In genomic region chr19:6305517-6306115, GRCm38 (mm10) we compare ENCODE assay signal across 8 mouse cellular contexts. TPM values are rescaled to one million over a fixed set of nuclear protein-coding genes. Genes with fewer than 3 reads are reported as not detected.
DNase-seq lines count a peak whose midpoint lies in the region; ATAC-seq and TF ChIP-seq lines count a peak whose summit lies in the region.

No protein-coding gene starts in this region.

- in situ Hi-C loops in ES-E14 (cut with MboI; ENCODE audit: low sequenced_read_pairs in 2 of 2, unreplicated experiment in 2 of 2), result no loop called here

- ATAC-seq in forebrain, embryonic 16.5 days, result no peak
- no peak for ATAC-seq in liver, embryonic 15.5 days (ENCODE audit: insufficient read depth)

- peaks cover 54% of the 10 kb centered on the region for H3K4me1 ChIP-seq in heart, embryonic 10.5 days
- peaks cover 15 to 37% of the 10 kb centered on the region in 2 experiments for H3K4me1 ChIP-seq in ES-E14 (ENCODE audit: control insufficient read depth in 2 of 2, insufficient read depth in 2 of 2, low read length in 2 of 2, poor library complexity in 1 of 2)
- H3K4me1 ChIP-seq in forebrain, embryonic 16.5 days (replicated peaks; ENCODE audit: control insufficient read depth, insufficient read depth, low read length), result peaks cover 8% of the 10 kb centered on the region
- H3K4me1 ChIP-seq in liver, embryonic 15.5 days (replicated peaks), result peaks cover 83% of the 10 kb centered on the region

- H3K9ac ChIP-seq in ES-E14 (ENCODE audit: insufficient read depth, low read depth, low read length, poor library complexity, severe bottlenecking), result peak overlapping the region; percentile 83; the same call in 1 of the 2 replicates
- H3K9ac ChIP-seq in forebrain, embryonic 16.5 days (replicated peaks; ENCODE audit: low read depth, low read length), result peak overlapping the region; percentile 58
- H3K9ac ChIP-seq in liver, embryonic 15.5 days, result peak overlapping the region; percentile 75

- peaks cover 9% of the 10 kb centered on the region; the same call in 1 of the 2 replicates for H3K27me3 ChIP-seq in heart, embryonic 10.5 days (ENCODE audit: insufficient read depth, poor library complexity, severe bottlenecking)
- no peaks in the 10 kb centered on the region for H3K27me3 ChIP-seq in forebrain, embryonic 16.5 days (replicated peaks; ENCODE audit: control insufficient read depth, insufficient read depth, low read length)
- no peaks in the 10 kb centered on the region for H3K27me3 ChIP-seq in liver, embryonic 15.5 days

- DNase-seq in heart, embryonic 10.5 days (ENCODE audit: low spot score), result no peak
- no peak for DNase-seq in heart, adult 18-20 months
- no peak for DNase-seq in ES-E14 (ENCODE audit: low read depth, low spot score)
- no peak for DNase-seq in urinary bladder, postnatal 14 days (ENCODE audit: low spot score)
- no peak for DNase-seq in adrenal gland, postnatal 4 days (ENCODE audit: low spot score in 2 of 2)
- DNase-seq in frontal cortex, postnatal 25 days (ENCODE audit: low spot score in 2 of 2), result no peak

- 51% methylated on average over 8 of the region's 8 CpGs for WGBS in heart, embryonic 10.5 days
- WGBS in forebrain, embryonic 16.5 days, result 52% methylated on average over 8 of the region's 8 CpGs
- 56% methylated on average over 8 of the region's 8 CpGs for WGBS in liver, embryonic 15.5 days (ENCODE audit: insufficient replicate concordance)

- H3K36me3 ChIP-seq in heart, embryonic 10.5 days, result peaks cover 16% of the 10 kb centered on the region; the same call in 1 of the 2 replicates
- H3K36me3 ChIP-seq in ES-E14 (ENCODE audit: control insufficient read depth, insufficient read depth, low read length, poor library complexity, severe bottlenecking), result peaks cover 15% of the 10 kb centered on the region
- H3K36me3 ChIP-seq in forebrain, embryonic 16.5 days (ENCODE audit: control insufficient read depth, insufficient read depth), result no peaks in the 10 kb centered on the region
- peaks cover 7% of the 10 kb centered on the region; the same call in 1 of the 2 replicates for H3K36me3 ChIP-seq in liver, embryonic 15.5 days (replicated peaks)

- no peaks in the 10 kb centered on the region for H3K9me3 ChIP-seq in heart, embryonic 10.5 days
- H3K9me3 ChIP-seq in ES-E14 (ENCODE audit: control insufficient read depth, insufficient read depth, low read depth, low read length), result no peaks in the 10 kb centered on the region
- no peaks in the 10 kb centered on the region for H3K9me3 ChIP-seq in forebrain, embryonic 16.5 days (ENCODE audit: control insufficient read depth, low read length)
- no peaks in the 10 kb centered on the region for H3K9me3 ChIP-seq in liver, embryonic 15.5 days (replicated peaks)

- H3K27ac ChIP-seq in heart, embryonic 10.5 days, result peak overlapping the region; percentile 94
- no peak overlapping the region for H3K27ac ChIP-seq in ES-E14 (ENCODE audit: insufficient read depth, low read depth, low read length, poor library complexity, severe bottlenecking)
- H3K27ac ChIP-seq in forebrain, embryonic 16.5 days (ENCODE audit: low read length), result no peak overlapping the region
- peak overlapping the region; percentile 84 for H3K27ac ChIP-seq in liver, embryonic 15.5 days (replicated peaks)

- peak overlapping the region; percentile 57; the same call in 1 of the 2 replicates for H3K4me2 ChIP-seq in forebrain, embryonic 16.5 days (ENCODE audit: low read length)
- H3K4me2 ChIP-seq in liver, embryonic 15.5 days, result peak overlapping the region; percentile 99

- peak overlapping the region; percentile 82 for H3K4me3 ChIP-seq in heart, embryonic 10.5 days
- H3K4me3 ChIP-seq in ES-E14 (ENCODE audit: insufficient read depth in 1 of 2, low read depth in 1 of 2, low read length in 2 of 2, poor library complexity in 1 of 2, severe bottlenecking in 1 of 2), result peak overlapping the region; percentile 76 to 81
- peak overlapping the region; percentile 51 for H3K4me3 ChIP-seq in forebrain, embryonic 16.5 days (replicated peaks; ENCODE audit: low read length)
- H3K4me3 ChIP-seq in liver, embryonic 15.5 days (replicated peaks), result peak overlapping the region; percentile 77

TF ChIP-seq in ES-E14, 5 proteins besides CTCF, POLR2A, EP300 and RAD21:
- TF ChIP-seq HCFC1 (IDR thresholded peaks at IDR 0.05; ENCODE audit: borderline replicate concordance, insufficient read depth, low read length) (no peak), CHD2 (IDR thresholded peaks at IDR 0.05; ENCODE audit: low read depth, low read length) (no peak), ZNF384 (IDR thresholded peaks at IDR 0.05; ENCODE audit: low read depth, low read length) (no peak), ZC3H11A (IDR thresholded peaks at IDR 0.05; ENCODE audit: borderline replicate concordance, low read depth, low read length) (no peak), MAFK (IDR thresholded peaks at IDR 0.05; ENCODE audit: insufficient read depth, low read depth, low read length) (no peak)
TF ChIP-seq in ES-E14: peak in this region for 0.

RNA-seq across cellular contexts. Expression of gene Cdc42bpg, which starts 0.6 kb away (rescaled TPM):
- polyA plus RNA-seq in heart, embryonic 10.5 days (2016; fragmentation: Nextera tagmentation; extraction: Ambion mirVana), result 0.33 and 0.38 TPM in 2 replicates
- 10 to 100 TPM; 13.8 TPM for total RNA-seq in heart, adult 18-20 months (2021)
- total RNA-seq in ES-E14 (2012; rRNA removed), result 35.5 and 48.4 TPM in 2 replicates
- polyA plus RNA-seq in forebrain, embryonic 16.5 days (2015; fragmentation: Nextera tagmentation; extraction: Ambion mirVana), result 0.52 and 1.1 TPM in 2 replicates
- 0.21 and 0.38 TPM in 2 replicates for polyA plus RNA-seq in liver, embryonic 15.5 days (2015; fragmentation: Nextera tagmentation; extraction: Ambion mirVana)
- 10 to 100 TPM; 18.4 to 20.6 TPM for total RNA-seq in adrenal gland, postnatal 4 days (2021)

RNA-seq across cellular contexts. Expression of gene Ehd1, which starts 29.1 kb away (rescaled TPM):
- polyA plus RNA-seq in heart, embryonic 10.5 days (2016; fragmentation: Nextera tagmentation; extraction: Ambion mirVana), result 89.6 and 101 TPM in 2 replicates
- total RNA-seq in heart, adult 18-20 months (2021), result 100 to 1,000 TPM; 101 to 107 TPM
- 133 and 162 TPM in 2 replicates for total RNA-seq in ES-E14 (2012; rRNA removed)
- 105 and 106 TPM in 2 replicates for polyA plus RNA-seq in forebrain, embryonic 16.5 days (2015; fragmentation: Nextera tagmentation; extraction: Ambion mirVana)
- polyA plus RNA-seq in liver, embryonic 15.5 days (2015; fragmentation: Nextera tagmentation; extraction: Ambion mirVana), result 64.0 and 69.3 TPM in 2 replicates
- 10 to 100 TPM; 88.2 to 90.2 TPM for total RNA-seq in adrenal gland, postnatal 4 days (2021)

RNA-seq across cellular contexts. Expression of gene Men1, which starts 29.2 kb away (rescaled TPM):
- polyA plus RNA-seq in heart, embryonic 10.5 days (2016; fragmentation: Nextera tagmentation; extraction: Ambion mirVana), result 67.2 and 80.8 TPM in 2 replicates
- 10 to 100 TPM; 13.3 to 14.0 TPM for total RNA-seq in heart, adult 18-20 months (2021)
- total RNA-seq in ES-E14 (2012; rRNA removed), result 60.4 and 65.6 TPM in 2 replicates
- polyA plus RNA-seq in forebrain, embryonic 16.5 days (2015; fragmentation: Nextera tagmentation; extraction: Ambion mirVana), result 96.1 and 96.5 TPM in 2 replicates
- polyA plus RNA-seq in liver, embryonic 15.5 days (2015; fragmentation: Nextera tagmentation; extraction: Ambion mirVana), result 25.1 and 25.4 TPM in 2 replicates
- 10 to 100 TPM; 44.3 to 47.5 TPM for total RNA-seq in adrenal gland, postnatal 4 days (2021)

RNA-seq across cellular contexts. Expression of gene Map4k2, which starts 35.3 kb away (rescaled TPM):
- polyA plus RNA-seq in heart, embryonic 10.5 days (2016; fragmentation: Nextera tagmentation; extraction: Ambion mirVana), result 12.5 and 15.0 TPM in 2 replicates
- 10 to 100 TPM; 30.7 to 43.0 TPM for total RNA-seq in heart, adult 18-20 months (2021)
- 29.4 and 43.6 TPM in 2 replicates for total RNA-seq in ES-E14 (2012; rRNA removed)
- polyA plus RNA-seq in forebrain, embryonic 16.5 days (2015; fragmentation: Nextera tagmentation; extraction: Ambion mirVana), result 12.3 and 21.2 TPM in 2 replicates
- polyA plus RNA-seq in liver, embryonic 15.5 days (2015; fragmentation: Nextera tagmentation; extraction: Ambion mirVana), result 7.7 and 9.1 TPM in 2 replicates
- 10 to 100 TPM; 61.1 to 62.0 TPM for total RNA-seq in adrenal gland, postnatal 4 days (2021)

RNA-seq across cellular contexts. Expression of gene Sf1, which starts 57.9 kb away (rescaled TPM):
- 129 and 146 TPM in 2 replicates for polyA plus RNA-seq in heart, embryonic 10.5 days (2016; fragmentation: Nextera tagmentation; extraction: Ambion mirVana)
- 10 to 100 TPM; 66.5 to 94.7 TPM for total RNA-seq in heart, adult 18-20 months (2021)
- total RNA-seq in ES-E14 (2012; rRNA removed), result 150 and 164 TPM in 2 replicates
- polyA plus RNA-seq in forebrain, embryonic 16.5 days (2015; fragmentation: Nextera tagmentation; extraction: Ambion mirVana), result 122 and 127 TPM in 2 replicates
- polyA plus RNA-seq in liver, embryonic 15.5 days (2015; fragmentation: Nextera tagmentation; extraction: Ambion mirVana), result 64.3 and 68.8 TPM in 2 replicates
- total RNA-seq in adrenal gland, postnatal 4 days (2021), result 100 to 1,000 TPM; 270 to 308 TPM

Comparison
In these comparisons a context has a peak if more than half of its experiments do, and no peak if none do; other contexts are left out.
1. H3K27ac ChIP-seq: peak in heart, embryonic 10.5 days (single experiment) and liver, embryonic 15.5 days (single experiment); none in ES-E14 (single experiment) and forebrain, embryonic 16.5 days (single experiment).
2. Peak in every context shown above with its lines, with median percentiles within 50 percentile points of each other: H3K4me3 ChIP-seq and H3K9ac ChIP-seq.